Mouse (Mus musculus) midbrain, postnatal 0 days (tissue): ENCODE measurements around the gene Banf1. TPM values are rescaled to one million over a fixed set of nuclear protein-coding genes. Genes with fewer than 3 reads are reported as not detected.
A peak's percentile ranks its signal among the peaks of the same experiment; 100 is the strongest.
"Not testable (repeated sequence)": the region's sequence is repeated elsewhere in the genome, so short reads cannot be mapped to it uniquely, and the experiment has no call there.

Experiments used
- ATAC-seq: fragments of 200-750 bp; cut with Nextera tagmentation; 2 replicates; pipeline ENCODE4 v1.8.0; 2017; ENCODE audit warnings: moderate number of reproducible peaks, mild to moderate bottlenecking, moderate TSS enrichment, moderate library complexity; ENCODE audit not compliant: low FRiP score
- DNase-seq: peaks from one replicate; pipeline ENCODE4 v3.0.0-alpha.2; 2015; ENCODE audit warnings: low spot score
- H3K27ac ChIP-seq: fragments of 300-500 bp; sonication (generic); 2 replicates; pipeline ENCODE4 v1.5.1; 2014; ENCODE audit warnings: low read depth, mild to moderate bottlenecking, low read length, mixed read lengths
- H3K27me3 ChIP-seq: fragments of 300-500 bp; sonication (generic); 2 replicates; pipeline ENCODE4 v1.6.1; 2014; ENCODE audit warnings: low read length, control low read depth, mixed read lengths; ENCODE audit not compliant: insufficient read depth
- H3K36me3 ChIP-seq: fragments of 300-500 bp; sonication (generic); 2 replicates; pipeline ENCODE4 v1.6.1; 2014; ENCODE audit warnings: low read length, control low read depth, mixed read lengths; ENCODE audit not compliant: insufficient read depth
- H3K4me1 ChIP-seq: fragments of 300-500 bp; sonication (generic); 2 replicates; pipeline ENCODE4 v1.6.1; 2014; ENCODE audit warnings: mild to moderate bottlenecking, control low read depth, antibody characterized with exemption, low read length, mixed read lengths; ENCODE audit not compliant: insufficient read depth
- H3K4me2 ChIP-seq: fragments of 300-500 bp; sonication (generic); 2 replicates; pipeline ENCODE4 v1.6.1; 2014; ENCODE audit warnings: low read depth, mild to moderate bottlenecking, low read length, mixed read lengths; ENCODE audit not compliant: poor library complexity, severe bottlenecking
- H3K4me3 ChIP-seq: fragments of 300-500 bp; sonication (generic); 2 replicates; pipeline ENCODE4 v1.5.1; 2014; ENCODE audit warnings: low read depth, mild to moderate bottlenecking, low read length, moderate library complexity
- H3K9ac ChIP-seq: fragments of 300-500 bp; sonication (generic); replicated peaks from 2 replicates; pipeline ENCODE4 v1.6.1; 2014; ENCODE audit warnings: mild to moderate bottlenecking, low read length, moderate library complexity, mixed read lengths; ENCODE audit not compliant: poor library complexity, severe bottlenecking
- H3K9me3 ChIP-seq: fragments of 300-500 bp; sonication (generic); 2 replicates; pipeline ENCODE4 v1.6.1; 2016; ENCODE audit warnings: low read length, control low read depth
- CTCF ChIP-seq: IDR thresholded peaks from 2 replicates; pipeline ENCODE4 v1.5.1; 2016; ENCODE audit warnings: antibody characterized with exemption, mild to moderate bottlenecking
- WGBS: fragments of 180-500 bp; shearing (Covaris S2); extraction: QIAGEN DNeasy Blood & Tissue Kit; methylation state at CpG from one replicate; pipeline ENCODE4 v1.1.7; 2014; 5-methylcytosine and 5-hydroxymethylcytosine counted together
- polyA plus RNA-seq: library from polyadenylated mRNA; unstranded; fragments of >200 nt; fragmentation: Nextera tagmentation; extraction: Ambion mirVana; gene quantifications from 2 replicates; pipeline ENCODE4 v1.2.1, GENCODE M21; 2015
- total RNA-seq: library from RNA; depleted of rRNA; stranded (reverse); fragments of >200 nt; gene quantifications from 2 replicates; pipeline ENCODE4 v1.2.3, GENCODE M21; 2014

Gene Banf1
- total and polyA plus RNA-seq, 2 experiments from 2014 or later = 79.6 to 313 TPM

DNA sequence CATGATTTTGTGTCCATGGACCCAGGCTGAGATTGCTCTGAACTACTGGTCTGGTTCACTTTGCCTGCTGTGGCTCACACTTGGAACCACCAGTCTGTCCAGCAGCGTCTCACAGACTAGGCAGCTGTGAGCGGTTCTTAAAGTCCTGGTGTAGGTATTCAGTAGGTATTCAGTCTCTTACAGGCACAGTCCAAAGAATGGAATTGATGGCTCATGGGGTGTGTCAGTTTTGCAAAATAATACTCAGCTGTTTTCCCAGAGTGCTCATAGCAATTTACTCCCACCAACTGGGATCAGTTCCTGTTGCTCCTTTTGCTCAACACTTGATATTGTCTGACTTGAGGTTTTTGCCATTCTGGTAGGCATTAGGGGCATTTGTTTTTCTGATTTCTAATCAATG, 4.8 kb downstream of the Banf1 start:
- Histone ChIP-seq H3K4me1 (peaks cover 7% of the 10 kb centered on the region; the same call in 1 of the 2 replicates), H3K9ac (no peak overlapping the region), H3K4me2 (no peak overlapping the region), H3K36me3 (peaks cover 11% of the 10 kb centered on the region; the same call in 1 of the 2 replicates), H3K4me3 (no peak overlapping the region), H3K9me3 (no peaks in the 10 kb centered on the region), H3K27me3 (no peaks in the 10 kb centered on the region), H3K27ac (no peak overlapping the region)
- ATAC-seq (no peak), DNase-seq (no peak)
- TF ChIP-seq CTCF = no peak
- 85% methylated on average over 2 of the region's 2 CpGs for WGBS

DNA sequence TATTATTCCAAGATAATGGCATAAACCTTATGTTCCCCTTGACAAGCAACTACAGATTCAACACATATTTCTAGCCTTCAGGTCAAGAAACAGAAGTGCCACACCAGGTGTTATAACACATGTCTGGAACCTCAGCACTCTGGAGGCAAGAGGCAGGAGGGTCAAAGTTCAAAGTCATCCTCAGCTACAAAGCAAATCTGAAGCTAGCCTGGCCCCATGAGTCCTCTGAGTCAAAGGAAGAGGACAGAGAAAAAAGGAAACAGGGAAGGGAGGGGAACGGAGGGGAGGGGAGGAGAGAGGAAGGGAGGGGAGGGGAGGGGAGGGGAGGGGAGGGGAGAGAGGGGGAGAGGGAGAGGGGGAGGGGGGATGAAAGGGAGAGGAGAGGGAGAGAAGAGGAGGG, 10.9 kb downstream of the Banf1 start:
- no peaks in the 10 kb centered on the region for H3K27me3 ChIP-seq
- no peaks in the 10 kb centered on the region for H3K9me3 ChIP-seq
- H3K9ac ChIP-seq = no peak overlapping the region
- H3K4me1 ChIP-seq = no peaks in the 10 kb centered on the region
- H3K27ac ChIP-seq = no peak overlapping the region
- no peaks in the 10 kb centered on the region for H3K36me3 ChIP-seq
- no peak overlapping the region for H3K4me3 ChIP-seq
- no peak overlapping the region for H3K4me2 ChIP-seq
- no peak for DNase-seq
- ATAC-seq = no peak
- TF ChIP-seq CTCF = no peak
- no CpG with 5 or more reads among the region's 1 CpGs for WGBS

DNA sequence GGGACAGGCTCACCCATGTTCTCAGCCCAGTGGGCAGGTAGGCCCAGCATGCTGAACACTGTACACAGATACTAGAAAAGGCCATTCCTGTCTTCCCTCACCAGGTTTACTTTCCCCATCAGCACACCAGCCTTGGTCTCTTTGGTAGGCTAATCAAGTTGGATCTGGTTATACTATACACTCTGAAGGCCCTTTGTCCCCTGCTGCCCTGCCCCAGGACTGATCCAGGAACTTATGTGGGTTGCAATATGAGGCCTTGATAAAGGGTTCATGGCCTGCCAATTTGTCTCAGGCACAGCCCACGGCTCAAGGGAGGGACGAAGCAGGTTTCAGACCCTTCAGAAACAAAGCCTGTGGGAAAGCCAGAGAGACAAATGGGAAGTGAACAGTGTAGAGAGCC, 13.4 kb downstream of the Banf1 start:
- no peak overlapping the region for H3K4me3 ChIP-seq
- no peaks in the 10 kb centered on the region for H3K27me3 ChIP-seq
- TF ChIP-seq CTCF = no peak
- no peak overlapping the region for H3K27ac ChIP-seq
- no peak overlapping the region for H3K9ac ChIP-seq
- 86% methylated on average over 2 of the region's 2 CpGs for WGBS
- H3K36me3 ChIP-seq = no peaks in the 10 kb centered on the region
- H3K9me3 ChIP-seq = no peaks in the 10 kb centered on the region
- H3K4me2 ChIP-seq = no peak overlapping the region
- ATAC-seq (no peak), DNase-seq (no peak)
- H3K4me1 ChIP-seq = peaks cover 5% of the 10 kb centered on the region; the same call in 1 of the 2 replicates

GRCm38 (mm10) chr19:5349502-5349873, 17.5 kb downstream of the Banf1 start, which contains the start of gene Cst6:
Cst6 (minus strand) TSS chr19:5349574.
- 57% methylated on average over 6 of the region's 6 CpGs for WGBS
- not testable (repeated sequence) for DNase-seq, H3K27ac ChIP-seq, ATAC-seq, H3K36me3 ChIP-seq, H3K27me3 ChIP-seq, H3K4me1 ChIP-seq, H3K9me3 ChIP-seq
- peak within 1 kb of the TSS; percentile 68 for H3K9ac ChIP-seq
- H3K4me2 ChIP-seq = peak within 1 kb of the TSS; percentile 72
- H3K4me3 ChIP-seq = peak within 1 kb of the TSS; percentile 41

DNA sequence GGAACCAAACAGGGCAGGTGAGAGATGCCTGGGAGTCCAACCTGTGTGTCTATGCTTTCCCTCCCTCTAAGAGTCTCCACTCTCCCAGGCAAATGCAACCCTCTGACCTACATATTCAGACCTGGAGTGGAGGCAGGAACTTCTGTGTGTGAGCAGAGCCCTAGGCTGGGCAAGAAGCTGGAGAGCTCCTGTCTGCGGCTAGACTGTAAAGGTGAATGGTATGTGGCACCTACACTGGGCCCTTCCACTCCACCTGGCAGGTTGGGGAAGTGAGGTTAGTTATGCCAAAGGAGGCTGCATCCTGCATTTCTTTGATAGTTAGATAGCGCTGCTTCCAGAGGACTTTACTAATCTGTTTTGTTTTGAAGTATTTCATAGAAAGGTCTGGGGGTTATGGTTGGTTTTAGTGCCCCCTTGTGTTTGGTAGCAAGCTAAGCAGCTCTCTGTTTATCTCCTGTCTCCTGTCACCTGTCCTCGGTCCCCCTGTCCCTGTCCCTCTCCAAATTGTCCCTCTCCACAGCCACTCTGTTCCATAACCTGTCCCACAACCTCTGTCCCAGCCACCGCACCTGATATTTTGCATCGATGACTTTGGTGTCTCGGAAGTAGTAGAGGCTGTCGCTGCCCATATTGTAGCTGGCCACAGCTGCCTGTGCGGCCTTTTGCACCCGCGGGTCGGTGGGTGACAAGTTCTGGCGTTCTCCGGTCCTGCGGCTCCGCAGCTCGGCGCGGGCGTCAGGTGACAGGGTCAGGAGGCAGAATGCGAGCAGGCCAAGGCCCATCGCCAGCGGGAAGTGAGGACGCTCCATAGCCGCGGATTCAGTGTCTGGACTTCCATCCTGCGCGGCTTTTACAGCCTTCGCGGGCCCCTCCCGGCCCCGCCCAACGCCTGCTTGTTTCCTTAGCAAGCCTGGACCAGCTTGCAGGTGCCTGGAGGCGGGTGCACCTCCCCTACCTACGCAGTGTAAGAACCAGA, 18.2 kb downstream of the Banf1 start:
- WGBS = 6% methylated on average over 34 of the region's 34 CpGs
- no peak overlapping the region for H3K27ac ChIP-seq
- peak overlapping the region; percentile 68 for H3K9ac ChIP-seq
- DNase-seq (peak; percentile 66), ATAC-seq (0 out of 2 replicates have a peak, but pooled peaks have one; percentile 38)
- H3K9me3 ChIP-seq = no peaks in the 10 kb centered on the region
- peaks cover 10% of the 10 kb centered on the region; the same call in 1 of the 2 replicates for H3K4me1 ChIP-seq
- TF ChIP-seq CTCF = peak; percentile 76
- peak overlapping the region; percentile 72 for H3K4me2 ChIP-seq
- H3K36me3 ChIP-seq = no peaks in the 10 kb centered on the region
- no peaks in the 10 kb centered on the region for H3K27me3 ChIP-seq
- H3K4me3 ChIP-seq = peak overlapping the region; percentile 41

GRCm38 (mm10) chr19:5348064-5348463, 18.9 kb downstream of the Banf1 start:
- Histone ChIP-seq H3K9me3 (no peaks in the 10 kb centered on the region), H3K27ac (no peak overlapping the region), H3K4me2 (no peak overlapping the region), H3K36me3 (no peaks in the 10 kb centered on the region), H3K4me3 (no peak overlapping the region), H3K27me3 (no peaks in the 10 kb centered on the region), H3K9ac (no peak overlapping the region), H3K4me1 (peaks cover 10% of the 10 kb centered on the region; the same call in 1 of the 2 replicates)
- ATAC-seq (no peak), DNase-seq (no peak)
- no peak for TF ChIP-seq CTCF
- 72% methylated on average over 6 of the region's 6 CpGs for WGBS
